Mouse (Mus musculus) heart, embryonic 16.5 days (tissue): Measurements from ENCODE around the gene Clpp. TPM values are rescaled to one million over a fixed set of nuclear protein-coding genes. Genes with fewer than 3 reads are reported as not detected.
A peak's percentile ranks its signal among the peaks of the same experiment; 100 is the strongest.

ENCODE experiments used
- ATAC-seq: fragments of 200-750 bp; cut with Nextera tagmentation; replicated peaks from 2 replicates; pipeline ENCODE4 v1.8.0; 2017; ENCODE audit warnings: moderate number of reproducible peaks; ENCODE audit not compliant: insufficient read depth, low FRiP score; ENCODE audit errors: extremely low read depth
- H3K27ac ChIP-seq: fragments of 300-500 bp; sonication (generic); 2 replicates; pipeline ENCODE4 v1.5.1; 2014; ENCODE audit warnings: mild to moderate bottlenecking, low read length, control low read depth, moderate library complexity
- H3K27me3 ChIP-seq: fragments of 300-500 bp; sonication (generic); 2 replicates; pipeline ENCODE4 v1.6.1; 2014; ENCODE audit warnings: low read length, mixed read lengths; ENCODE audit not compliant: control insufficient read depth, insufficient read depth
- H3K36me3 ChIP-seq: fragments of 300-500 bp; sonication (generic); 2 replicates; pipeline ENCODE4 v1.6.1; 2014; ENCODE audit not compliant: control insufficient read depth, insufficient read depth
- H3K4me1 ChIP-seq: fragments of 300-500 bp; sonication (generic); 2 replicates; pipeline ENCODE4 v1.6.1; 2014; ENCODE audit warnings: low read length, mixed read lengths; ENCODE audit not compliant: control insufficient read depth, insufficient read depth
- H3K4me2 ChIP-seq: fragments of 300-500 bp; sonication (generic); 2 replicates; pipeline ENCODE4 v1.6.1; 2014; ENCODE audit warnings: low read depth, mild to moderate bottlenecking, control low read depth, low read length
- H3K4me3 ChIP-seq: fragments of 300-500 bp; sonication (generic); 2 replicates; pipeline ENCODE4 v1.5.1; 2014; ENCODE audit warnings: mild to moderate bottlenecking, control low read depth, low read length
- H3K9ac ChIP-seq: fragments of 300-500 bp; sonication (generic); 2 replicates; pipeline ENCODE4 v1.6.1; 2014; ENCODE audit warnings: low read length, control low read depth
- H3K9me3 ChIP-seq: fragments of 300-500 bp; sonication (generic); replicated peaks from 2 replicates; pipeline ENCODE4 v1.6.1; 2016; ENCODE audit warnings: low read length; ENCODE audit not compliant: control insufficient read depth
- WGBS: fragments of 180-500 bp; shearing (Covaris S2); extraction: QIAGEN DNeasy Blood & Tissue Kit; methylation state at CpG from one replicate; pipeline ENCODE4 v1.1.7; 2014; 5-methylcytosine and 5-hydroxymethylcytosine counted together
- polyA plus RNA-seq: library from polyadenylated mRNA; unstranded; fragments of >200 nt; fragmentation: Nextera tagmentation; extraction: Ambion mirVana; gene quantifications from 2 replicates; pipeline ENCODE4 v1.2.1, GENCODE M21; 2015

The Clpp gene
- polyA plus RNA-seq, 1 experiment from 2014 or later = 117 TPM

DNA sequence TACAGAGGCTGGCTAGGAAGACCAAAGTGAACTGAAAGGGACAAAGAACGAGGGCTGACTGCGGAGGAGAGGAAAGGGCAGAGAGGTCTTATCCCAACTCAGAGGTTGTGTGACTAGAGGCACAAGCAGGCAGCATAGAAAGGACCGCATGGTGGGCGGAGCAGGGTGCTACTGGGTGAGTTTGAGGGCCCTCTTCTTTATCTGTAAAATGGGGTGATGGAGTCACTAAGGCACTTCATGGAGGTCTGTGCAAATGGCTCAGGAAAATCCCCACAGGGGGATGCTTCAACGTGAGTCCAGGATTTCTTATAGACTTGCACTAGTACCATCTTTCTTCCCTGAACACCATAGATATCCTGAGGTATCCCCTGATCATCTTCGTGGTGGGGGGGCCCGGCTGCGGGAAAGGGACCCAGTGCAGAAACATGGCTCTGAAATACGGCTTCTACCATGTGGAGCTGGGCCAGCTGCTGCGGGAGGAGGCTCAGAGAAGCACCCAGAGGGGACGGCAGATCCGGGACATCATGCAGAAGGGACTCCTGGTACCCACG is 22.2 kb downstream of the Clpp start:
- no peak for ATAC-seq
- Histone ChIP-seq H3K9me3 (no peaks in the 10 kb centered on the region), H3K4me1 (peaks cover 13% of the 10 kb centered on the region), H3K27me3 (no peaks in the 10 kb centered on the region), H3K36me3 (0 out of 2 replicates have a peak, but pooled peaks cover 4% of the 10 kb centered on the region), H3K9ac (peak overlapping the region; percentile 82), H3K4me2 (peak overlapping the region; percentile 88), H3K27ac (peak overlapping the region; percentile 74), H3K4me3 (peak overlapping the region; percentile 88)
- 71% methylated on average over 13 of the region's 13 CpGs for WGBS

GRCm38 (mm10) chr17:57019693-57020092 is 29.6 kb downstream of the Clpp start:
- 74% methylated on average over 2 of the region's 2 CpGs for WGBS
- Histone ChIP-seq H3K36me3 (peaks cover 42% of the 10 kb centered on the region), H3K27ac (no peak overlapping the region)

DNA sequence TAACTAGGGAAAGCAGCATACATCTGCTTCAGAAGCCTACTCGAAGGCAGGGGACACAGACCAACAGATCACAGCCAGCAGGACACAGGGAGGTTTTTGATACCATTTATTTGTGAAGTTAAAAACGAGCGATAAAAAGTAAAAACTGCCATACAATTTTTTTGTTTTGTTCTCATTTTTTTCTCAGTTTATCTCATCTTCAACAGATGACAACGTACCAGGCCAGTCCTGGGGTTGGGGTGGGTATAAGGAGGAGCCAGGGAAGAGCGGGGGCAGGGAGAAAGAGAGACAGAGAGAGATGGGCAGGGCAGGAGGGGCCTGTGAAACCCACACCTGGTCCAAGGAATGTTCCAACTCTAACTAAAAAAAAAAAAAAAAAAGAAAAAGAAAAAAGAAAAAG is 30.9 kb downstream of the Clpp start:
- no peaks in the 10 kb centered on the region for H3K9me3 ChIP-seq
- H3K4me3 ChIP-seq = no peak overlapping the region
- 78% methylated on average over 5 of the region's 5 CpGs for WGBS
- peaks cover 54% of the 10 kb centered on the region for H3K36me3 ChIP-seq
- H3K9ac ChIP-seq = no peak overlapping the region
- H3K27ac ChIP-seq = no peak overlapping the region
- H3K4me1 ChIP-seq = no peaks in the 10 kb centered on the region
- no peaks in the 10 kb centered on the region for H3K27me3 ChIP-seq
- H3K4me2 ChIP-seq = no peak overlapping the region
- no peak for ATAC-seq

More at GRCm38 (mm10) chr17:57019693-57020092, 29.6 kb downstream of the Clpp start:
- Histone ChIP-seq H3K4me2 (no peak overlapping the region), H3K4me1 (no peaks in the 10 kb centered on the region), H3K27me3 (no peaks in the 10 kb centered on the region), H3K9me3 (no peaks in the 10 kb centered on the region), H3K4me3 (no peak overlapping the region), H3K9ac (no peak overlapping the region)
- no peak for ATAC-seq

DNA sequence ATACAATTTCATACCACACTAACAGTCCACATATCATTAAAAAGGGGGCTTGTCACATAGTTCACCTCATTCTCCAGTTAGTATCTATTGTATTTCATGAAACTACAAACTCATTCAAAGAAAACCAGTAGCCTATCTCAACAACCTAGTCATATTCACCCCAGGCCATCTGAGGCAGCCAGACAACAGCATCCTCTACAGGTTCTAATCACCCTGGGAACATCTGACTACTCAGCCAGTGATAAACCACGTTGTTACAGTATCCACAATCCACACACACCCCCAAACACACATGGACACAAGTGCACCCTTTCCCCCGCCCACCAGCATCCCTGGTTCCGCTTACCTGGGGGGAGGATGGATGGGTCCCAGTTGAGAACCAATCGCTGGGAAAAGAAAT is 37.4 kb downstream of the Clpp start:
- peaks cover 50% of the 10 kb centered on the region for H3K36me3 ChIP-seq
- no peak overlapping the region for H3K9ac ChIP-seq
- ATAC-seq = no peak
- no peaks in the 10 kb centered on the region for H3K27me3 ChIP-seq
- no peak overlapping the region for H3K4me2 ChIP-seq
- 83% methylated on average over 4 of the region's 4 CpGs for WGBS
- no peaks in the 10 kb centered on the region for H3K9me3 ChIP-seq
- H3K4me1 ChIP-seq = peaks cover 14% of the 10 kb centered on the region
- H3K27ac ChIP-seq = no peak overlapping the region
- no peak overlapping the region for H3K4me3 ChIP-seq

DNA sequence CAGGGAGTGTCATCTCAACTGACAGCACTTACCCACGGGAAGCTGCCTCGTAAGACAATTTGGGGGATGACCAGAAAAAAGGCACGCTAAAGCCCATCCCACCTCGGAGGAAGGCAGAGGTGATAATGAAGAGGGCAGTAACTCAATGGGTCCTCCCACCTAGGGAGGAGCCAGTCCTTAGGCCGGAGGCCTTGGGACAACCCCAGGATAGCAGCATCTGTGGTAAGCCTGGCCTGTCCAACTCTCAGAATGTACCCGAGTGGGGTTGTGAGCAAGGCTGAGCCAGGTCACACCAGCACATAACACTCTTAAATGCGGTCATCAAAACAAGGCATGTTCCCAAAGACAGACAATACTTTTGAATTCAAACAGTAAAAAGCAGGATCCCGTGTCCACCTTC is 39.6 kb downstream of the Clpp start:
- H3K9me3 ChIP-seq = no peaks in the 10 kb centered on the region
- peak overlapping the region; percentile 4; the same call in 1 of the 2 replicates for H3K27ac ChIP-seq
- H3K27me3 ChIP-seq = no peaks in the 10 kb centered on the region
- H3K4me1 ChIP-seq = peaks cover 14% of the 10 kb centered on the region
- WGBS = 23% methylated on average over 8 of the region's 8 CpGs
- peaks cover 29% of the 10 kb centered on the region for H3K36me3 ChIP-seq
- peak overlapping the region; percentile 97 for H3K4me2 ChIP-seq
- H3K4me3 ChIP-seq = peak overlapping the region; percentile 91
- no peak for ATAC-seq
- H3K9ac ChIP-seq = peak overlapping the region; percentile 97

DNA sequence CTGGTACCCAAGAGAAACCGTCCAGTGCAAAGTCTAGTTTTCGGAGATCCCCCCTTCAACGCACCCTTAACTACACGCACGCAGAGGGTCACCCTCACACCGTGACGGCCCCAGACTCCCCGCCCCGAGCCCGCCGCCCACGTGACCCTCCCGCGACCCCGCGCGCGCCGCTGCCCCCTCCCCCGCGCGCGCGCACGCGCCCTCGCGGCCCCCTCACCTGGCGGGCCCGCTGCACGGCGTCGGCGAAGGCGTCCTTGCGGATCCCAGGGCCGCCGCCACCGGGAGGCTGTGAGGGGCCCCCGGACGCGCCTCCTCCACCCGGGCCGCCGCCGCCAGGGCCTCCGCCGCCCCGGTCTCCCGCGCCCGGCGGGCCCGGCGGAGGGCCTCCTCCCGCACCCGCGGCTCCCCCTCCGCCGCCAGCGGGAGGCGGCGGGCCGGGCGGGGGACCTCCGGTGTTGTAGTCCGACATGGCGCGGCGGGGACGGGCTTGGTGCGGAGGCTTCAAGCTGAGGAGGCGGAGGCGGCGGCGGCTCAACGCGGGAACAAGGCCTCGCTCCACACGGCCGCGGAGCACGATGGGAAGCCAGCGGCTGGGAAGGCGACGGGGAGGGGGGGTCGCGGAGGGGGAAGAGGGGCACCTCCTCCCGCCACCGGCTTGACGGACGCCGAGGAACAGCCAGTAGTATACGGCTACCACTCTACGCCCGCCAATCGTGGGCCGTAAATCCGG is 41.0 kb downstream of the Clpp start, which contains the start of gene Khsrp:
Gene Khsrp (minus strand): TSS at position 592 of the 730 bp plus-strand sequence.
- no peaks in the 10 kb centered on the region for H3K9me3 ChIP-seq
- WGBS = under 1% methylated on average over 76 of the region's 99 CpGs
- no peaks in the 10 kb centered on the region for H3K27me3 ChIP-seq
- no peak for ATAC-seq
- H3K36me3 ChIP-seq = peaks cover 17% of the 10 kb centered on the region
- peaks cover 14% of the 10 kb centered on the region for H3K4me1 ChIP-seq
- H3K4me3 ChIP-seq = peak within 1 kb of the TSS; percentile 91
- H3K9ac ChIP-seq = peak within 1 kb of the TSS; percentile 97
- peak within 1 kb of the TSS; percentile 93 for H3K27ac ChIP-seq
- peak within 1 kb of the TSS; percentile 97 for H3K4me2 ChIP-seq

DNA sequence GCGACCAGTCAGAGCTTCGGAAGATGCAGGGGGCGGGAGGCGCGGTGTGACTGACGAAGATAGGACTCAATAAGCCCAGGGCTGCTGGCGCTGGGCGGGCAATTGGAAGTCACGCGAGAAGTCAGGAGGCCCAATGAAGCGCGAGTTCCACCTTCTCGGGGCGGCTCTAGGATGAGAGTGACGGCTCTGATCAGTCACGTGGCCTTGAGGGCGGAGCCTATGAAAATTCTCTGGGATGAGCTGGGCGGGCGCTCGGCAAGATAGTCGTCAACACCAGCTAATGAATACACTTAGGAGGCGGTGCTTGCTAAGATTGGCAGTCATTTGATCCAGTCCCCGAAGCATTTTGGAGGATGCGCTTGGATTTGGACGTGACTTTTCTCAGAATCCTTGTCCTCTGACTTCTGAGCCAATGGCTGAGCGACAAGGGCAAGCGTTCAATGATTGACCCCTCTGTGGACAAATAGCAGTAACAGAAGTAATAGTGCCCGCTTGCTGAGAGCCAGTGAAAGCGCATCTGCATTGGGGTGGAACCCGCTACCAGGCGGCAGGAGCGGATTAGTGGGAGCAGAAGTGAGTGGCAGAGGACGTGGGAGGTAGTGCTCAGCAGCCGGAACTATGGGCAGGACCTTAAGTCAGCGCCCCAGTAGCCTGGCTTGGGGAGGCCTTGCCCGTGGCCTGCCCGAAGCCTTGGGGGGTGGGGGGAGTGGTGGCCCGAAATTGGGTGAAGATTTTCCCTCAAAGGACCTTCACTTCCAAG is 41.7 kb downstream of the Clpp start:
- WGBS = under 1% methylated on average over 38 of the region's 38 CpGs
- H3K36me3 ChIP-seq = peaks cover 9% of the 10 kb centered on the region
- ATAC-seq = peak; percentile 95
- peak overlapping the region; percentile 85 for H3K27ac ChIP-seq
- peak overlapping the region; percentile 67 for H3K9ac ChIP-seq
- H3K4me1 ChIP-seq = peaks cover 14% of the 10 kb centered on the region
- peak overlapping the region; percentile 67 for H3K4me2 ChIP-seq
- no peaks in the 10 kb centered on the region for H3K9me3 ChIP-seq
- H3K27me3 ChIP-seq = no peaks in the 10 kb centered on the region
- H3K4me3 ChIP-seq = peak overlapping the region; percentile 49

DNA sequence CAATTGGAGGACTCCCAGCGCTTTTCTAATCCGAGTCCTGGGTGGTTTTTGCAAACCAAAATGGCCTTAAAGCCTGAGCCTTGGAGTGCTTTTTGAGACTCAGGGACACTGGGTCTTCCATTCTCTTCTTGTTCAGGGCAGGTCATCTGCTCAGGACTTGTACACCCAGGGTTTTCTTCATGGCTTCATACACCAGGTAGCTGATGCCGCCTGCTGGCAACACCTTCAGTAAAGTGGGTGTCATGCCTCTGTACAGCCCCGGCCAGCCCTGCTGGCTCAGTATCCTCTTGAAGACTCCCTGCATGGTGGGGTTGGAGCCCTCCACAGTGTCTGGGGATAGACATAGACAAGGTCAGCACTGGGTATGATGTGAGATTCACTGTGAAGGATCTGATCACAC is 42.7 kb downstream of the Clpp start:
- Histone ChIP-seq H3K4me3 (no peak overlapping the region), H3K27me3 (no peaks in the 10 kb centered on the region), H3K4me1 (peaks cover 14% of the 10 kb centered on the region), H3K9me3 (no peaks in the 10 kb centered on the region), H3K36me3 (peaks cover 2% of the 10 kb centered on the region), H3K9ac (no peak overlapping the region), H3K4me2 (no peak overlapping the region), H3K27ac (no peak overlapping the region)
- no peak for ATAC-seq
- WGBS = 85% methylated on average over 4 of the region's 4 CpGs

GRCm38 (mm10) chr17:57038978-57039377 is 48.9 kb downstream of the Clpp start:
- Histone ChIP-seq H3K4me2 (no peak overlapping the region), H3K9ac (no peak overlapping the region), H3K27me3 (peaks cover 12% of the 10 kb centered on the region), H3K27ac (no peak overlapping the region), H3K4me3 (no peak overlapping the region), H3K36me3 (no peaks in the 10 kb centered on the region), H3K4me1 (peaks cover 3% of the 10 kb centered on the region; the same call in 1 of the 2 replicates), H3K9me3 (no peaks in the 10 kb centered on the region)
- ATAC-seq = no peak
- WGBS = 29% methylated on average over 8 of the region's 8 CpGs
